Mouse (Mus musculus): ENCODE data around the gene Sptan1. TPM values are rescaled to one million over a fixed set of nuclear protein-coding genes. Genes with fewer than 3 reads are reported as not detected.

Sptan1 gene
- total RNA-seq, 2 experiments from 2014 or later = 838 to 951 TPM

GRCm38 (mm10) chr2:30080181-30080800 is 114.9 kb downstream of the Sptan1 start:
- no peak for DNase-seq (ENCODE audit: extremely low spot score in 1 of 2, low spot score in 1 of 2)

Small RNA genes lying within 50 kb of the gene (microRNA-seq; reads per million reads assigned to microRNA genes)
- 2.4 to 3.7 reads per million in 2 experiments for gene Mir6997

Other genes starting within 250 kb of the Sptan1 start
- gene Gm13420, start 213.9 kb upstream of the Sptan1 start, total RNA-seq (2021) = 1 to 10 TPM in 1 of 2 experiments, under 1 TPM in 1; 0.91 to 1.2 TPM
- gene Gm13547, start 206.2 kb upstream of the Sptan1 start, total RNA-seq (2021) = not detected
- 10 to 100 TPM; 28.6 to 30.7 TPM for gene Coq4, start 178.1 kb upstream of the Sptan1 start, total RNA-seq (2021)
- 10 to 100 TPM; 46.3 to 46.8 TPM for gene Trub2, start 177.1 kb upstream of the Sptan1 start, total RNA-seq (2021)
- 10 to 100 TPM; 74.1 to 76.7 TPM for gene Slc27a4, start 162.9 kb upstream of the Sptan1 start, total RNA-seq (2021)
- 10 to 100 TPM; 48.0 to 56.8 TPM for gene Urm1, start 145.5 kb upstream of the Sptan1 start, total RNA-seq (2021)
- 1 to 10 TPM; 6.7 to 9.6 TPM for gene Cercam, start 96.4 kb upstream of the Sptan1 start, total RNA-seq (2021)
- 100 to 1,000 TPM in 1 of 2 experiments, 10 to 100 TPM in 1; 78.2 to 115 TPM for gene Odf2, start 76.3 kb upstream of the Sptan1 start, total RNA-seq (2021)
- 10 to 100 TPM; 37.9 to 39.3 TPM for gene Gle1, start 30.1 kb upstream of the Sptan1 start, total RNA-seq (2021)
- 10 to 100 TPM; 32.5 to 33.0 TPM for gene Wdr34, start 83.3 kb downstream of the Sptan1 start, total RNA-seq (2021)
- 100 to 1,000 TPM; 187 to 188 TPM for gene Set, start 91.8 kb downstream of the Sptan1 start, total RNA-seq (2021)
- gene Pkn3, start 112.1 kb downstream of the Sptan1 start, total RNA-seq (2021) = 1 to 10 TPM; 1.2 to 1.9 TPM
- 10 to 100 TPM in 1 of 2 experiments, 1 to 10 TPM in 1; 9.9 to 11.4 TPM for gene Zdhhc12, start 128.1 kb downstream of the Sptan1 start, total RNA-seq (2021)
- 100 to 1,000 TPM; 191 to 213 TPM for gene Zer1, start 159.0 kb downstream of the Sptan1 start, total RNA-seq (2021)
- 10 to 100 TPM; 59.0 to 61.6 TPM for gene Tbc1d13, start 168.2 kb downstream of the Sptan1 start, total RNA-seq (2021)
- gene Endog, start 205.9 kb downstream of the Sptan1 start, total RNA-seq (2021) = 10 to 100 TPM; 22.7 to 25.0 TPM
- gene Spout1, start 212.9 kb downstream of the Sptan1 start, total RNA-seq (2021) = 10 to 100 TPM; 35.1 to 35.4 TPM
- gene Kyat1, start 240.3 kb downstream of the Sptan1 start, total RNA-seq (2021) = 10 to 100 TPM; 17.1 to 18.4 TPM